Mouse (Mus musculus) MEL (cell line): ENCODE results near the gene Lrrc4.

Source experiments
- GABPA ChIP-seq: IDR thresholded peaks from 2 replicates; pipeline ENCODE4 v1.6.1; 2012; ENCODE audit warnings: low read depth, mild to moderate bottlenecking, inconsistent platforms, low read length, improper control_type of control experiment, moderate library complexity
- UBTF ChIP-seq: IDR thresholded peaks from 2 replicates; pipeline ENCODE4 v1.6.1; 2012; ENCODE audit warnings: low read depth, mild to moderate bottlenecking, inconsistent platforms, low read length, improper control_type of control experiment, moderate library complexity, borderline replicate concordance; ENCODE audit not compliant: insufficient read depth
- USF1 ChIP-seq: IDR thresholded peaks from 2 replicates; pipeline ENCODE4 v1.6.1; 2014; ENCODE audit warnings: low read depth, mild to moderate bottlenecking, inconsistent platforms, low read length, improper control_type of control experiment, moderate library complexity

- no peak for TF ChIP-seq USF1
- TF ChIP-seq UBTF = no peak
- no peak for TF ChIP-seq GABPA
Measured at GRCm38 (mm10) chr6:28630926-28631325, 200.6 kb downstream of the Lrrc4 start.
